Mouse (Mus musculus): Measurements from ENCODE around the gene Inpp5d. TPM values are rescaled to one million over a fixed set of nuclear protein-coding genes. Genes with fewer than 3 reads are reported as not detected.

The Inpp5d gene
- total RNA-seq, 2 experiments from 2014 or later, result 14.1 to 17.8 TPM

- intact Hi-C loops (cut with DNase I), result no loop called here
- no peak for DNase-seq (ENCODE audit: extremely low spot score in 1 of 2, low spot score in 2 of 2)
These were observed 1.2 kb downstream of the Inpp5d start for GRCm38 (mm10) chr1:87621146-87621857.

GRCm38 (mm10) chr1:87621858-87622279 lies 1.8 kb downstream of the Inpp5d start:
- intact Hi-C loops (cut with DNase I), result no loop called here

DNA sequence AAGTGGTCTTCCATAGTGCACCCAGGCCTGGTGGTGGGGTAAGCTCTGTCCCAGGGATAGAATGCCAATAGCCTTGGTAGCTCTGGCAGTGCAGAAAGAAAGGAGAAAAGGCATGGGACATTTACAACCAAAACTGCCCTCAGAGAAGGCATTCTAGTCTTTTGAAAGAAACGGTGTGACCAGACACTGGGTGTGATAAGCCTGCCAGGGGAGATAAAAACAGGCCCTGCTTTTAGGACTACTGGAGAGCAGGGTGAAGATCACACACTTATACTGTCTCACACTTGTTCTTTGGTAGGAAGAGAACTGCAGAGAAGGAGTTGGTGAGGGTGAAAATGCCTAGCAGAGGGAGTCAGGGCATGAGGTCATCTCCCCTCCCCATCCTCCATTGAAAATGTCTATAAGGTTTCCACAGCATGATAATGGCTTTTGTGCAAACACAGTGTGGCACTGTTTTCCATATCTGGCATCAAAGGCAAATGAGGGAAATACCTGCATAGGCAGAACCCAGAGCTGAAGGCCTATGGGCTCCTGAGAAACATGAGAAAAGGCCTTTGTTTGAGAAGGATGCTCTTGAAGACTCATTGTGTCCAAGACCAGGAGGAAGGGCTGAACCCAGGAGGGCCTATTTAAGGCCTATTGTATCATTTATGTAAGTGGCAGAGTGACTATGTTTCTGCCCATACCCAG lies 4.0 kb downstream of the Inpp5d start:
- intact Hi-C loops (cut with DNase I), result no loop called here
- no peak for DNase-seq (ENCODE audit: extremely low spot score in 1 of 2, low spot score in 2 of 2)

More at GRCm38 (mm10) chr1:87621858-87622279, 1.8 kb downstream of the Inpp5d start:
- peak in 1 of 2 experiments; percentile 45 for DNase-seq (ENCODE audit: extremely low spot score in 1 of 2, low spot score in 2 of 2)

DNA sequence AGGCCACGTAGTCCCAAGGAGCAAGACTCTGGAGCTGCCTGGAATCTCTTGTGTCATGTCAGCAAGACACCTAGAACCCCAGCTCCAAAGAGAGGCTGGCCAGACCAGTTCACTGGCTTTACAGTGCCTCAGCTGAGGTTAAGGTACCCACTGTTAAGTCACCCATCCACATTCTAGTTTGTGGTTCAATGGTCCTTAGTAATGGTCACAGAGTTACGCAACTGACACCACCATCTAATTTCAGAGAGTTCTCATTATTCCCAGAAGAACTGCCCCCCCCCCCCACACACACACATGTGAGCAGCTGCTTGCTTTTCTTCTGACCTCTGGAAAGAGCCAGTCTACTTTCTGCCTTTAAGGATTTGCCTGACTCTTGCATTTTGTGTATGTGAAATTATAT lies 4.7 kb downstream of the Inpp5d start:
- no peak for DNase-seq (ENCODE audit: extremely low spot score in 1 of 2, low spot score in 2 of 2)
- intact Hi-C loops (cut with DNase I), result no loop called here

- DNase-seq (ENCODE audit: extremely low spot score in 1 of 2, low spot score in 2 of 2), result no peak
- intact Hi-C loops (cut with DNase I), result no loop called here
These were observed 5.3 kb downstream of the Inpp5d start for GRCm38 (mm10) chr1:87625254-87626025.

GRCm38 (mm10) chr1:87626344-87626743 lies 6.2 kb downstream of the Inpp5d start:
- DNase-seq (ENCODE audit: extremely low spot score in 1 of 2, low spot score in 2 of 2), result peak in 1 of 2 experiments; percentile 51
- intact Hi-C loops (cut with DNase I), result no loop called here

DNA sequence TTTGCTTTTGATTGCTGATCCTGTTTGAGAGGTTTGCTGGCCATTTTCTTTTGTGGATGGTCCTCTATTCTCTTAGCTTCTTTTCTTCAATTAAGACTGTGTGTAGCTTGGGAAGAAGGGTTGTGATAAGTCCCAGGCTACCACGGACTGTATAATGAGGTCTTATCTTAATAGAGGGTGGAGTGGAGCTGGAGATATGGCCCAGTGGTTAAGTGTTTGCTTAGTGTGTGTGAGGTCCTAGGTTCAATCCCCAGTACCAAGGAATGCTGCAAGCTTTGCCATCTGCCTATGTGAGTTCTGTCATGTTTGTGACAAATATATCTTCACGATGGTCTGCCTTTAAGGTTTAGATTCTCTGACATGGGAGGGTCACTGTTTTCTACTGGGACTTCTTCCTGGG lies 8.0 kb downstream of the Inpp5d start:
- no peak for DNase-seq (ENCODE audit: extremely low spot score in 1 of 2, low spot score in 2 of 2)
- intact Hi-C loops (cut with DNase I), result no loop called here

- intact Hi-C loops (cut with DNase I), result no loop called here
- DNase-seq (ENCODE audit: extremely low spot score in 1 of 2, low spot score in 2 of 2), result no peak
These were observed 11.5 kb downstream of the Inpp5d start for GRCm38 (mm10) chr1:87631584-87631983.

DNA sequence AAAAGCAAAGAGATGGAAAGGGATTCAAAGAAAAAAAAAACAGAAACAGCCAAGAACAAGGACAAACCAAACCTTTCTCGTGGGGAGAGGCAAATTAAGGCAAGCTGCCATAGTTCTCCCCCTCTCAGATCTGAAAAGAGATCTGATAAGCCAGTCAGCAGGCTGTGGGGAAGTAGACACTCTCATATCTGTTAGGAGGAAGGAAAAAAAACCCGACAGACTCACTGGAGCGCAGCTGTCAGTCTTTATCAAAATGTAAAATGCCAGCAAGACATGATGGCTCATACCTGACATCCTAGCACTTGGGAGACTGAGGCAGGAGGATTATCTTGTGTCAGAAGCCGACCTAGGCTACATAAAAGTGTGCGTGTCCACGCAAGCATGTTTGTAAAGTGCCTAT lies 12.1 kb downstream of the Inpp5d start:
- no peak for DNase-seq (ENCODE audit: extremely low spot score in 1 of 2, low spot score in 2 of 2)
- intact Hi-C loops (cut with DNase I), result no loop called here

- no peak for DNase-seq (ENCODE audit: extremely low spot score in 1 of 2, low spot score in 2 of 2)
- intact Hi-C loops (cut with DNase I), result no loop called here
These were observed 16.6 kb downstream of the Inpp5d start for GRCm38 (mm10) chr1:87636716-87637117.

GRCm38 (mm10) chr1:87637121-87637877 lies 17.2 kb downstream of the Inpp5d start:
- DNase-seq (ENCODE audit: extremely low spot score in 1 of 2, low spot score in 2 of 2), result no peak

DNA sequence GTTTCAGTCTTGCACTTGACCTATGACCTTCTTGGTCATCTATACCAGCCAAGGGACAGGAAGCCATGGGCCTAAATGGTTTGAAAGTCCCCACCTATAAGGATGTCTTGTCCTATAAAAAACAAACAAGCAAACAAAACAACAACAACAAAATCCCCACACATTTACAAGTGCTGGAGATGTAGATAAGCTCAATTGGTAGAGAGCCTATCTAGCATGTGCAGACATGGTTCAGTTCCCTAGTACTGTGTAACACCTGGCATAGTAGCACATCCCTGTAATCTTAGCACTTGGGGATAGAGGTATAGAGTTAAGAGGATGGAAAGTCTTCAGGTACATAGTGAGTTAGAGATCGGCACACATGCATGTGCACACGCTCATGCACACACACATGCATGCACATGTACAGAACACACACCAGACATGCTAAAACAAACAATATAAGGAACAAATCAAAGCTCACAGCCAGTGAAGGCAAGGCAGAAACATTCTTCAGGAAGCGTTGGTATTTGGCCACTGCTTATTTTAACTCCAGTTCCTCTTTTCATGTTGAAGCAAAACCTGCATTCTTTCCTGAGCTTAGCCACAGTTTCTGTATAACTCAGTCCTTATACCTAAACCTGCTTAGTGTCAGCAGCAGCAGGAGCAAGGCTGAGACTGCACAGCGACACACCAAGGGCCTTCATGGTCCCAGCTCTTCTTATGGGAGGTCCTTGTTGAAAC lies 17.9 kb downstream of the Inpp5d start:
- intact Hi-C loops (cut with DNase I), result no loop called here
- DNase-seq (ENCODE audit: extremely low spot score in 1 of 2, low spot score in 2 of 2), result no peak

More at GRCm38 (mm10) chr1:87637121-87637877, 17.2 kb downstream of the Inpp5d start:
- intact Hi-C loops (cut with DNase I), result no loop called here

DNA sequence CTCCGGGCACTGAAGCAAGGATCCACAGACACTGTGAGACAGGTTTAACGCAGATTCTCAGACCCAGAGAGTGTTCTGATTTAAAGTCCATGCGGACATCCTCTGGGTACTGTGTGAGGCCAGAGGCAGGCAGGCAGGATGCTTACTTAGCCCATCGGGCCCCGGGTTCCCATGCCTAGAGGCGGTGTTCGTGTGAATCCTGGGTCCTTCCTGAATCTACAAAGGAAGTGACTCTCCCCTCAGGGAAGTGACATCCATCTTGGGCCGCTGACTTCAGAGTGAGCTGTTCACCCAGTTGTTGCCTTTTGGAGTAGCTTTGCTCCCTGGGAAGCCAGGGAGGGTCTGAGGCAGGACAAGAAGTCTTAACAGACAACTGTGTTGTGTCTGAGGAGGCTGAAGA lies 19.6 kb downstream of the Inpp5d start:
- peak in 1 of 2 experiments; percentile 36 for DNase-seq (ENCODE audit: extremely low spot score in 1 of 2, low spot score in 2 of 2)
- intact Hi-C loops (cut with DNase I), result no loop called here

DNA sequence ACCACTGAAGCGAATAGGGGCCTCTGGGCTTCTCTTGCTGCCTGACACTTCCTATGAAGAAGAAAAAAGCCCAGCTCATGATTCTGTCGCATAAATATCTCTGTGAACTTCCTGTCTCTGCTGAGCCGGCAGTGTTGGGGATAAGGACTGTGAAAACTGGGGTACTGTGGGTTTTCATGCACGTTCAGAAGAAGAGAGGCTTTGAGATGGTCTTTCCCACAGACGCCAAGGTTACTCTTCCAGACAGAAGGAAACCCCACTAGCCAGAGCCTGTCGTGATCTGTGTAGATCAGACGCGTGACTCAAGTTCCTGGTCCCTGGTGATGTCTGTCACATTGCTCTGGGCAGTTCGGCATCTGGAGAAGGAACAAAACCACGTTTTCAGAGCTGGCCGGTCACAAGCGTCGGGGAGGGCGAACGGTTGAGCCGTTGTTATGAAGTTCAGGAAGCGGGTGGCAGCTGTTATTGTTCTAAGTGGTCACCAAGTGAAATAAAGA lies 20.1 kb downstream of the Inpp5d start:
- peak in 1 of 2 experiments; percentile 53 for DNase-seq (ENCODE audit: extremely low spot score in 1 of 2, low spot score in 2 of 2)
- intact Hi-C loops (cut with DNase I), result no loop called here

DNA sequence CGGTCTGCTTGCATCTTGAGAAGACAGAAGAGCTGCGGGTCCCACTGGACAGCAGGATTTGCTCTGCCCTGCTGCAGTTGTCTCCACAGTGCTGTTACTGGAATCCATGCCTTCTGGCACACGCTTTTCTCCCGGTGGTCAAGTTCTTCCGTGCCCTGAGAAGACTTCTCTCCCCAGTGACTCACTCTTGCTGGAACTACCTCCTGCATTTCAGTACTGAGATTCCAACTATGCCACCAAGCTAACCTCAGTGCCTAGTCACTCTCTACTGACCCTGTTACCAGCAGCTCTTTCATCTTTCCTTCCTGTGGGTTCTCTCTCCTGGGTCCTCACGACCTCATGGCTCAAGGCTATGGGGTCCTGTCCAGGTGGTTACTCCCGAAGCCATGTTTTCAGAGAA lies 22.9 kb downstream of the Inpp5d start:
- intact Hi-C loops (cut with DNase I), result no loop called here
- DNase-seq (ENCODE audit: extremely low spot score in 1 of 2, low spot score in 2 of 2), result no peak

GRCm38 (mm10) chr1:87645041-87645440 lies 24.9 kb downstream of the Inpp5d start:
- peak in 1 of 2 experiments; percentile 38 for DNase-seq (ENCODE audit: extremely low spot score in 1 of 2, low spot score in 2 of 2)
- intact Hi-C loops (cut with DNase I), result no loop called here

DNA sequence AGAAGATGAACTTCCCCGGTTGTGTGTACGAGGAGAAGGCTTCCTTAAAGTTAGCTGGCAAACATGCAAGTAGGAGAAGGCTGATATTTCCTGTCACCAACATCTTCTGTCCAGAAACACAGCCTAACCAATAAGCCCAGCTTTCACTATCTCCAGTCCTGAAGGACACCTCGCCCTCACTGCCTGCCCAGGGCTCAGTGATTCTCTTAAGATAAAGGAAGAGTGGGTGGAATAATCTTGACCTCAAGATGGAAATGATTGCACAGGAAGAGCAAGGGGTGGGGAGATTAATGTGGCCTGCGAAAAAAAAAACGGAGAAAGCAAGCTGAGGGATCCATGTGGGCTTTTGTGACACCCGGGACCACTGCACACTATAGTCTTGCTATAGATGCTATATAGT lies 25.6 kb downstream of the Inpp5d start:
- DNase-seq (ENCODE audit: extremely low spot score in 1 of 2, low spot score in 2 of 2), result no peak
- intact Hi-C loops (cut with DNase I), result no loop called here

DNA sequence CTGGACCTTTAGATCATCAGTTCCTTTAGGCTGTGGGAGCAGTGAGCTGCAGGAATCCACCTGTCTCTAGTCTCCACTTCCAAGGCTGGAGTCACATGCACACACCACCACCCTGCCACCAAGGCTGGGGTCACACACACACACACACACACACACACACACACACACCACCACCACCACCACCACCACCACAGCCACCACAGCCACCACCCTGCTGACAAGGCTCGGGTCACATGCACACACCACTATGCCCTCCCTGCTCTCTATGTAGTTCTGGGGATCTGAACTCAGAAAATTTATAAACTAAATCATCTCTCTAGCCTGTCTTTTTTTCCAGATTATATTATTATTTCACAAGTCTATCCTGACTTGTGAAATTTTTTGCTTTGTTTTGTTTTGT lies 27.7 kb downstream of the Inpp5d start:
- DNase-seq (ENCODE audit: extremely low spot score in 1 of 2, low spot score in 2 of 2), result no peak
- intact Hi-C loops (cut with DNase I), result no loop called here
